Mouse (Mus musculus) embryonic facial prominence, embryonic 11.5 days (tissue): ENCODE measurements at regions not wholly inside any gene's neighbourhood (a gene's known extent, or its start where the extent isn't known, plus 50 kb on each side); places are given as distances from the start of the nearest gene placed in this dataset.

Experiments used
- ATAC-seq: fragments of 200-750 bp; cut with Nextera tagmentation; replicated peaks from 2 replicates; pipeline ENCODE4 v1.8.0; 2017; ENCODE audit warnings: low read depth; ENCODE audit not compliant: insufficient number of reproducible peaks, low FRiP score, low TSS enrichment
- DNase-seq: peaks from one replicate; pipeline ENCODE4 v3.0.0-alpha.2; 2015; ENCODE audit warnings: low spot score
- H3K27ac ChIP-seq: fragments of 300-500 bp; sonication (generic); replicated peaks from 2 replicates; pipeline ENCODE4 v1.5.1; 2014; ENCODE audit warnings: mild to moderate bottlenecking, low read depth, low read length, control low read depth
- H3K27me3 ChIP-seq: fragments of 300-500 bp; sonication (generic); 2 replicates; pipeline ENCODE4 v1.6.1; 2014; ENCODE audit warnings: mild to moderate bottlenecking, low read length, moderate library complexity, mixed read lengths; ENCODE audit not compliant: control insufficient read depth, insufficient read depth
- H3K36me3 ChIP-seq: fragments of 300-500 bp; sonication (generic); replicated peaks from 2 replicates; pipeline ENCODE4 v1.6.1; 2014; ENCODE audit warnings: low read depth, mild to moderate bottlenecking, low read length, moderate library complexity, mixed read lengths; ENCODE audit not compliant: control insufficient read depth, insufficient read depth
- H3K4me1 ChIP-seq: fragments of 300-500 bp; sonication (generic); 2 replicates; pipeline ENCODE4 v1.6.1; 2014; ENCODE audit warnings: low read length, mixed read lengths; ENCODE audit not compliant: control insufficient read depth, insufficient read depth
- H3K4me2 ChIP-seq: fragments of 300-500 bp; sonication (generic); 2 replicates; pipeline ENCODE4 v1.6.1; 2014; ENCODE audit warnings: low read depth, mild to moderate bottlenecking, control low read depth, low read length, moderate library complexity
- H3K4me3 ChIP-seq: fragments of 300-500 bp; sonication (generic); 2 replicates; pipeline ENCODE4 v1.5.1; 2014; ENCODE audit warnings: low read depth, low read length, control low read depth
- H3K9ac ChIP-seq: fragments of 300-500 bp; sonication (generic); replicated peaks from 2 replicates; pipeline ENCODE4 v1.6.1; 2014; ENCODE audit warnings: mild to moderate bottlenecking, control low read depth, low read length
- H3K9me3 ChIP-seq: fragments of 300-500 bp; sonication (generic); replicated peaks from 2 replicates; pipeline ENCODE4 v1.6.1; 2016; ENCODE audit warnings: mild to moderate bottlenecking, low read length, inconsistent platforms, mixed read lengths; ENCODE audit not compliant: control insufficient read depth
- WGBS: fragments of 180-500 bp; shearing (Covaris S2); extraction: QIAGEN DNeasy Blood & Tissue Kit; methylation state at CpG from one replicate; pipeline ENCODE4 v1.1.7; 2014; 5-methylcytosine and 5-hydroxymethylcytosine counted together

GRCm38 (mm10) chr15:5321691-5322090 lies 77.7 kb upstream of the Ptger4 start:
- Histone ChIP-seq H3K4me1 (no peaks in the 10 kb centered on the region), H3K36me3 (no peaks in the 10 kb centered on the region), H3K27ac (no peak overlapping the region), H3K9ac (no peak overlapping the region), H3K4me2 (no peak overlapping the region), H3K4me3 (no peak overlapping the region), H3K9me3 (no peaks in the 10 kb centered on the region), H3K27me3 (no peaks in the 10 kb centered on the region)
- DNase-seq (no peak), ATAC-seq (no peak)

DNA sequence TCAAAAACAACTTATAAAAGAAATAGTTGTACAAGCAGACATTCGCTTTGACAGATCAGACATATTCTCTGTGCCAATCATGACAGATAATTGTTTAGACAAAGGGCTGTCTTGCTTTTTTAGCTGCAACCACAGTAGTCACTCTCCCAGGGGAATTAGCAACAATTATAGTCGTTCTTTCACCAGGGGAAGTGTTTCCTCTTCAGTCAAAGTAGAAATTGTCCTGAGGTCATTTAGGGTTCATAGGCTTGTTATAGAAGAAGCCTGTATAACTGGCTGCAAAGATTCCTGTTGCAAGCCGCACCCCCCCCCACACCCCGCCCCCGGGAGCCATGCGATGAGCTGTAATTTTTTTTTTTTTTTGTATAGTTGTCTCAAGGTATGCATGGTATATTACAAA lies 68.2 kb upstream of the Ptger4 start:
- Histone ChIP-seq H3K27ac (no peak overlapping the region), H3K9me3 (no peaks in the 10 kb centered on the region), H3K4me1 (no peaks in the 10 kb centered on the region), H3K4me2 (no peak overlapping the region), H3K4me3 (no peak overlapping the region), H3K9ac (no peak overlapping the region), H3K27me3 (no peaks in the 10 kb centered on the region), H3K36me3 (no peaks in the 10 kb centered on the region)
- ATAC-seq (no peak), DNase-seq (peak; percentile 57)
- 44% methylated on average over 6 of the region's 6 CpGs for WGBS

- Histone ChIP-seq H3K4me1 (no peaks in the 10 kb centered on the region), H3K4me2 (no peak overlapping the region), H3K9me3 (no peaks in the 10 kb centered on the region), H3K4me3 (no peak overlapping the region), H3K9ac (no peak overlapping the region), H3K36me3 (no peaks in the 10 kb centered on the region), H3K27ac (no peak overlapping the region), H3K27me3 (no peaks in the 10 kb centered on the region)
- DNase-seq (no peak), ATAC-seq (no peak)
- WGBS: 79% methylated on average over 3 of the region's 3 CpGs
Measured at GRCm38 (mm10) chr15:5310035-5310434, 66.0 kb upstream of the Ptger4 start.

GRCm38 (mm10) chr15:5302403-5302802 lies 58.4 kb upstream of the Ptger4 start:
- WGBS: 73% methylated on average over 2 of the region's 2 CpGs
- ATAC-seq: no peak

DNA sequence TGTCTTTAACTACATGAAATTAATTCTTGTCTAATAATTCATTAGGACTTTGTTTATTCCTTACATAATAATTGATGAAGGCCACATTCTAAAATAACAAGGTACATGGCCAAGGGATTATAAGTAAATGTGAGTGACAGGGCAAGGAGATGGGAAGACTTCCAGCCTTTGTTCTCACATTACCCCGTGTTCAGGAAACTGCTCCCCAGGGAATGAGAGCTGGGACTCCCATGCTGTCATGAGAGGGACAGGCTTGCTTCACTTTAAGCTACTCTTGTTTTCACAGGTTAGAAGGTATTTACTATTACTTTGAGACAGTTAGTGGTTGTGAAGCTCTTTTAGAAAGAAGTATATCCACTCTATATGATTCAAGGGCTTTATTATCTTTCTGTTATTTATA lies 55.8 kb upstream of the Ptger4 start:
- Histone ChIP-seq H3K27ac (no peak overlapping the region), H3K36me3 (no peaks in the 10 kb centered on the region), H3K9ac (no peak overlapping the region), H3K27me3 (no peaks in the 10 kb centered on the region), H3K4me3 (no peak overlapping the region), H3K9me3 (no peaks in the 10 kb centered on the region), H3K4me2 (no peak overlapping the region), H3K4me1 (no peaks in the 10 kb centered on the region)
- ATAC-seq (no peak), DNase-seq (no peak)
- WGBS: 26% methylated on average over 1 of the region's 1 CpGs

More at GRCm38 (mm10) chr15:5302403-5302802, 58.4 kb upstream of the Ptger4 start:
- no peak for DNase-seq
- Histone ChIP-seq H3K9ac (no peak overlapping the region), H3K27ac (no peak overlapping the region), H3K36me3 (no peaks in the 10 kb centered on the region), H3K27me3 (no peaks in the 10 kb centered on the region), H3K4me3 (no peak overlapping the region), H3K4me1 (no peaks in the 10 kb centered on the region), H3K4me2 (no peak overlapping the region), H3K9me3 (no peaks in the 10 kb centered on the region)

- no peaks in the 10 kb centered on the region for H3K36me3 ChIP-seq
- H3K9me3 ChIP-seq: no peaks in the 10 kb centered on the region
- H3K4me1 ChIP-seq: no peaks in the 10 kb centered on the region
- H3K27me3 ChIP-seq: no peaks in the 10 kb centered on the region
- no peak overlapping the region for H3K4me2 ChIP-seq
- DNase-seq: no peak
- H3K4me3 ChIP-seq: no peak overlapping the region
- no peak overlapping the region for H3K27ac ChIP-seq
- H3K9ac ChIP-seq: no peak overlapping the region
- ATAC-seq: no peak
- WGBS: 92% methylated on average over 2 of the region's 2 CpGs
Measured at GRCm38 (mm10) chr15:5296949-5297348, 53.0 kb upstream of the Ptger4 start.
